Mouse (Mus musculus) gastrocnemius, postnatal 25 days (tissue): ENCODE data around the gene Src. TPM values are rescaled to one million over a fixed set of nuclear protein-coding genes. Genes with fewer than 3 reads are reported as not detected.

Source experiments
- DNase-seq: peaks from one replicate; pipeline ENCODE4 v3.0.0; 2022
- total RNA-seq, 2 experiments: library from RNA; stranded (reverse); gene quantifications; 1 replicate in 1 of 2; 2 replicates in 1 of 2; pipeline ENCODE4 v1.2.3; 2021

Gene Src
- total RNA-seq, 2 experiments from 2014 or later, result 3.1 to 3.6 TPM

- no peak for DNase-seq
These were observed 1.0 kb upstream of the Src start for GRCm38 (mm10) chr2:157417229-157417628.

- DNase-seq, result no peak
These were observed 396 bp downstream of the Src start for GRCm38 (mm10) chr2:157418609-157419071.

GRCm38 (mm10) chr2:157419506-157419905 is 1.3 kb downstream of the Src start:
- DNase-seq, result no peak

- DNase-seq, result no peak
These were observed 2.2 kb downstream of the Src start for GRCm38 (mm10) chr2:157420404-157420803.

GRCm38 (mm10) chr2:157422062-157422655 is 3.9 kb downstream of the Src start:
- no peak for DNase-seq

- peak; percentile 46 for DNase-seq
These were observed 4.8 kb downstream of the Src start for GRCm38 (mm10) chr2:157422854-157423705.

- no peak for DNase-seq
These were observed 5.5 kb downstream of the Src start for GRCm38 (mm10) chr2:157423706-157424125.

GRCm38 (mm10) chr2:157424126-157424903 is 6.1 kb downstream of the Src start:
- no peak for DNase-seq

- no peak for DNase-seq
These were observed 6.8 kb downstream of the Src start for GRCm38 (mm10) chr2:157424904-157425642.

- no peak for DNase-seq
These were observed 7.4 kb downstream of the Src start for GRCm38 (mm10) chr2:157425643-157425988.

- DNase-seq, result no peak
These were observed 7.9 kb downstream of the Src start for GRCm38 (mm10) chr2:157426171-157426570.

GRCm38 (mm10) chr2:157427164-157427563 is 8.9 kb downstream of the Src start:
- DNase-seq, result no peak

GRCm38 (mm10) chr2:157428351-157429139 is 10.3 kb downstream of the Src start:
- DNase-seq, result no peak

GRCm38 (mm10) chr2:157429735-157430134 is 11.5 kb downstream of the Src start:
- DNase-seq, result no peak

GRCm38 (mm10) chr2:157430667-157431429 is 12.6 kb downstream of the Src start:
- no peak for DNase-seq

- DNase-seq, result no peak
These were observed 13.7 kb downstream of the Src start for GRCm38 (mm10) chr2:157431912-157432311.

- DNase-seq, result no peak
These were observed 14.2 kb downstream of the Src start for GRCm38 (mm10) chr2:157432476-157432875.

GRCm38 (mm10) chr2:157434041-157434440 is 15.8 kb downstream of the Src start:
- no peak for DNase-seq

- DNase-seq, result no peak
These were observed 16.3 kb downstream of the Src start for GRCm38 (mm10) chr2:157434497-157434896.

GRCm38 (mm10) chr2:157436496-157436895 is 18.3 kb downstream of the Src start:
- DNase-seq, result no peak
